ENCODE assay signal across 9 mouse cellular contexts in genomic region chr9:41105201-41105643, GRCm38 (mm10). TPM values are rescaled to one million over a fixed set of nuclear protein-coding genes. Genes with fewer than 3 reads are reported as not detected.
DNase-seq lines count a peak whose midpoint lies in the region; ATAC-seq and TF ChIP-seq lines count a peak whose summit lies in the region.
"Had no signal": no experiment of that assay in that cellular context is flagged by ENCODE, and none has a peak within 500 bp of the region (broad histone marks: within the 10 kb centered on the region; RNA-seq: fewer than 3 reads in every experiment).

No protein-coding gene starts in this region.

- H3ac ChIP-seq in C2C12 (ENCODE audit: control insufficient read depth, insufficient read length, low read depth): no peak overlapping the region

- peaks cover 27% of the 10 kb centered on the region for H3K4me1 ChIP-seq in limb, embryonic 12.5 days (replicated peaks)
- peaks cover 3% of the 10 kb centered on the region; the same call in 1 of the 2 replicates for H3K4me1 ChIP-seq in midbrain, embryonic 11.5 days (ENCODE audit: control insufficient read depth, insufficient read depth, low read length)
- peaks cover 13% of the 10 kb centered on the region for H3K4me1 ChIP-seq in forebrain, embryonic 12.5 days

- H3K27ac ChIP-seq in limb, embryonic 12.5 days: peak overlapping the region; percentile 35; the same call in 1 of the 2 replicates
- H3K27ac ChIP-seq in midbrain, embryonic 11.5 days (ENCODE audit: low read depth, low read length): no peak overlapping the region
- no peak overlapping the region for H3K27ac ChIP-seq in forebrain, embryonic 12.5 days
- H3K27ac ChIP-seq: hindbrain, embryonic 15.5 days had no signal

- H3K27me3 ChIP-seq in C2C12 (ENCODE audit: control insufficient read depth, insufficient read depth, insufficient read length): no peaks in the 10 kb centered on the region
- H3K27me3 ChIP-seq in limb, embryonic 12.5 days: no peaks in the 10 kb centered on the region
- H3K27me3 ChIP-seq in midbrain, embryonic 11.5 days (ENCODE audit: control insufficient read depth, insufficient read depth, low read length): no peaks in the 10 kb centered on the region
- H3K27me3 ChIP-seq in forebrain, embryonic 12.5 days: no peaks in the 10 kb centered on the region
- H3K27me3 ChIP-seq: hindbrain, embryonic 15.5 days had no signal

- H3K4me3 ChIP-seq in C2C12 (ENCODE audit: insufficient read depth, poor library complexity, severe bottlenecking): no peak overlapping the region
- H3K4me3 ChIP-seq in limb, embryonic 12.5 days (replicated peaks): no peak overlapping the region
- no peak overlapping the region for H3K4me3 ChIP-seq in midbrain, embryonic 11.5 days (ENCODE audit: low read depth, low read length)
- no peak overlapping the region for H3K4me3 ChIP-seq in forebrain, embryonic 12.5 days (replicated peaks)
- H3K4me3 ChIP-seq: hindbrain, embryonic 15.5 days had no signal

- H3K79me3 ChIP-seq in C2C12 (ENCODE audit: low read depth): no peaks in the 10 kb centered on the region

- H3K9me3 ChIP-seq in limb, embryonic 12.5 days: no peaks in the 10 kb centered on the region
- no peaks in the 10 kb centered on the region for H3K9me3 ChIP-seq in midbrain, embryonic 11.5 days (ENCODE audit: control insufficient read depth, low read length)
- no peaks in the 10 kb centered on the region for H3K9me3 ChIP-seq in forebrain, embryonic 12.5 days
- H3K9me3 ChIP-seq: hindbrain, embryonic 15.5 days had no signal

- DNase-seq in Muller cell, postnatal 12 days (ENCODE audit: inconsistent ontology term): peak; percentile 50
- DNase-seq in right cerebral cortex, postnatal 36 days (ENCODE audit: low spot score in 2 of 2): no peak
- DNase-seq in midbrain, embryonic 11.5 days (ENCODE audit: low spot score, missing footprints): no peak
- DNase-seq: cerebellum, adult 8-10 months had no signal

- no peak for ATAC-seq in limb, embryonic 12.5 days (ENCODE audit: insufficient number of reproducible peaks, insufficient read depth, low FRiP score, low TSS enrichment, low read depth)
- ATAC-seq in neutrophil, adult 5-6 weeks (ENCODE audit: extremely low read depth, insufficient number of reproducible peaks, low FRiP score, poor library complexity, severe bottlenecking): peak; percentile 75
- no peak for ATAC-seq in midbrain, embryonic 11.5 days (ENCODE audit: low FRiP score)
- ATAC-seq in forebrain, embryonic 12.5 days (ENCODE audit: low FRiP score): no peak

- no peak overlapping the region for H3K9ac ChIP-seq in limb, embryonic 12.5 days (replicated peaks)
- H3K9ac ChIP-seq in midbrain, embryonic 11.5 days (ENCODE audit: low read length): no peak overlapping the region
- H3K9ac ChIP-seq in forebrain, embryonic 12.5 days: no peak overlapping the region
- H3K9ac ChIP-seq: hindbrain, embryonic 15.5 days had no signal

- TF ChIP-seq CTCF in C2C12 (IDR thresholded peaks at IDR 0.05; ENCODE audit: control insufficient read depth, insufficient read depth, insufficient read length): no peak

- no peaks in the 10 kb centered on the region for H3K36me3 ChIP-seq in C2C12 (ENCODE audit: control insufficient read depth, insufficient read depth)
- no peaks in the 10 kb centered on the region for H3K36me3 ChIP-seq in limb, embryonic 12.5 days
- H3K36me3 ChIP-seq in midbrain, embryonic 11.5 days (ENCODE audit: control insufficient read depth, insufficient read depth, low read length): no peaks in the 10 kb centered on the region
- no peaks in the 10 kb centered on the region for H3K36me3 ChIP-seq in forebrain, embryonic 12.5 days (replicated peaks)
- H3K36me3 ChIP-seq: hindbrain, embryonic 15.5 days had no signal

- H3K4me2 ChIP-seq in limb, embryonic 12.5 days: no peak overlapping the region
- no peak overlapping the region for H3K4me2 ChIP-seq in midbrain, embryonic 11.5 days
- H3K4me2 ChIP-seq in forebrain, embryonic 12.5 days: no peak overlapping the region
- H3K4me2 ChIP-seq: hindbrain, embryonic 15.5 days had no signal

- peaks cover 5% of the 10 kb centered on the region for H3K79me2 ChIP-seq in C2C12 (ENCODE audit: control insufficient read depth, insufficient read depth)

- 38% methylated on average over 7 of the region's 7 CpGs for WGBS in limb, embryonic 12.5 days
- 61% methylated on average over 7 of the region's 7 CpGs for WGBS in midbrain, embryonic 11.5 days
- WGBS in forebrain, embryonic 12.5 days: 46% methylated on average over 7 of the region's 7 CpGs

TF ChIP-seq in C2C12, 6 proteins besides CTCF, POLR2A, EP300 and RAD21:
- TF ChIP-seq MAX (IDR thresholded peaks at IDR 0.05): no peak
- peak; percentile 64 for TF ChIP-seq MYOD1 (IDR thresholded peaks at IDR 0.05; ENCODE audit: control insufficient read depth, insufficient read length, low read depth)

RNA-seq across cellular contexts. Expression of gene Ubash3b, which starts 56.3 kb away (rescaled TPM):
- 3.2 TPM for polyA plus RNA-seq in C2C12 (2012; fragmentation: generic; extraction: Trizol)
- polyA plus RNA-seq in limb, embryonic 12.5 days (2016; fragmentation: Nextera tagmentation; extraction: Ambion mirVana): 6.5 and 7.8 TPM in 2 replicates
- total RNA-seq in neutrophil, adult 5-6 weeks (2017): 7.1 and 9.1 TPM in 2 replicates
- polyA plus RNA-seq in midbrain, embryonic 11.5 days (2014; fragmentation: Nextera tagmentation; extraction: Ambion mirVana): 9.4 and 9.5 TPM in 2 replicates
- 8.1 and 9.9 TPM in 2 replicates for polyA plus RNA-seq in forebrain, embryonic 12.5 days (2016; fragmentation: Nextera tagmentation; extraction: Ambion mirVana)
